Mouse (Mus musculus) hindbrain, embryonic 14.5 days (tissue): ENCODE data around the gene Barx2. TPM values are rescaled to one million over a fixed set of nuclear protein-coding genes. Genes with fewer than 3 reads are reported as not detected.
A peak's percentile ranks its signal among the peaks of the same experiment; 100 is the strongest.
"Not testable (repeated sequence)": the region's sequence is repeated elsewhere in the genome, so short reads cannot be mapped to it uniquely, and the experiment has no call there.

ENCODE experiments used
- ATAC-seq: fragments of 200-750 bp; cut with Nextera tagmentation; 2 replicates; pipeline ENCODE4 v1.8.0; 2017; ENCODE audit warnings: moderate number of reproducible peaks, mild to moderate bottlenecking, moderate TSS enrichment, moderate library complexity; ENCODE audit not compliant: low FRiP score
- DNase-seq: peaks from one replicate; pipeline ENCODE4 v3.0.0-alpha.2; 2015; ENCODE audit warnings: low spot score
- H3K27ac ChIP-seq: fragments of 300-500 bp; sonication (generic); 2 replicates; pipeline ENCODE4 v1.5.1; 2014; ENCODE audit warnings: mild to moderate bottlenecking, moderate library complexity
- H3K27me3 ChIP-seq: fragments of 300-500 bp; sonication (generic); 2 replicates; pipeline ENCODE4 v1.6.1; 2014; ENCODE audit warnings: mild to moderate bottlenecking, low read length, mixed read lengths; ENCODE audit not compliant: control insufficient read depth, insufficient read depth
- H3K36me3 ChIP-seq: fragments of 300-500 bp; sonication (generic); replicated peaks from 2 replicates; pipeline ENCODE4 v1.6.1; 2014; ENCODE audit not compliant: control insufficient read depth, insufficient read depth
- H3K4me1 ChIP-seq: fragments of 300-500 bp; sonication (generic); replicated peaks from 2 replicates; pipeline ENCODE4 v1.6.1; 2014; ENCODE audit warnings: antibody characterized with exemption, low read length, mixed read lengths; ENCODE audit not compliant: control insufficient read depth, insufficient read depth
- H3K4me2 ChIP-seq: fragments of 300-500 bp; sonication (generic); replicated peaks from 2 replicates; pipeline ENCODE4 v1.6.1; 2014; ENCODE audit warnings: mild to moderate bottlenecking, moderate library complexity
- H3K4me3 ChIP-seq: fragments of 300-500 bp; sonication (generic); replicated peaks from 2 replicates; pipeline ENCODE4 v1.5.1; 2014; ENCODE audit warnings: mild to moderate bottlenecking, low read length
- H3K9ac ChIP-seq: fragments of 300-500 bp; sonication (generic); 2 replicates; pipeline ENCODE4 v1.6.1; 2014
- H3K9me3 ChIP-seq: fragments of 300-500 bp; sonication (generic); 2 replicates; pipeline ENCODE4 v1.6.1; 2016; ENCODE audit warnings: low read length; ENCODE audit not compliant: control insufficient read depth
- WGBS: fragments of 180-500 bp; shearing (Covaris S2); extraction: QIAGEN DNeasy Blood & Tissue Kit; methylation state at CpG from one replicate; pipeline ENCODE4 v1.1.7; 2014; 5-methylcytosine and 5-hydroxymethylcytosine counted together
- polyA plus RNA-seq: library from polyadenylated mRNA; unstranded; fragments of >200 nt; fragmentation: Nextera tagmentation; extraction: Ambion mirVana; gene quantifications from 2 replicates; pipeline ENCODE4 v1.2.1, GENCODE M21; 2014

The Barx2 gene
- 0.17 TPM in 1 of 2 replicates, not detected in the other for polyA plus RNA-seq

DNA sequence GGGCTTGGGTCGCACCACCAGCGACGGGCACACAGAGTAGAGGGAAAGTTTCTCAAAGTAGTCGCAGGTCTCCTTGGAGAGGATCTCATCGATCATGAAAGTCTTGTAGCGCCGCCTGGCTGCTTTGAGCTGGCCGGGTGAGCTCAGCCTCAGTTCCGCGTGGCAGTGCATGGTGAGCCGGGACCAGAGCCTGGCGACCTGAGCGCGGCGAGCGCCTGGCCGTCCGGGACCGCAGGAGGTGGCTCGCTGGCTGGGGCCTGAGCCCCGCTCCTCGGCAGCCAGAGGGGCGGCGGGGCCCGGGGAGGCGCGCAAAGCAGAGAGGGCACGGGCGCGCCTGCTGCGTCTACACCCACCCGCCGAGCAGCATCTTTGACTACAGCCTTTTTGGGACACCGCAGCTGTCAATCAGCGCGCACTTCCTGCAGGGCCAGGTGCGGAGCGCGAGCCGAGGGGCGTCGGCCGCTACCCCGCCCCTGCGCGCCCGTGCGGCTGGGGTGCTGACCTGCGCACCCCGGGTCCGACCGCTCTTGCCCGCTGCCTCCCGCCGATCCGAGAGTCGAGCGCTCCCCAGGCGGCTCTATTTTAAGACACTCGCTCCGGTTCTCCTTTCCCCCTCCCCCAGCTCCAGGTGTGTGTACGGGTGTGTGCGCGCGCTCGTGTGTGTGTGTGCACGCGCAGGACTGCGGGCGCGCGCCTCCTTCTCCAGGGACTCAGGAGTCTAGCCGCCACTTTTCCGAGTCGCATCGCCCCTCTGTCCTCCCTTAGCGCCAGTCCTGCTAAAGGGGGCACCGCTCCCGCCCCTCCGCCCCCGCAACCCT lies at the start of gene Barx2:
TSS of gene Barx2 (minus strand) at position 542 of the 818 bp plus-strand sequence.
- H3K27me3 ChIP-seq: peaks cover 94% of the 10 kb centered on the region
- H3K9ac ChIP-seq: peak within 1 kb of the TSS; percentile 50
- H3K27ac ChIP-seq: no peak within 1 kb of the TSS
- H3K4me2 ChIP-seq: peak within 1 kb of the TSS; percentile 100
- peaks cover 15% of the 10 kb centered on the region; the same call in 1 of the 2 replicates for H3K4me1 ChIP-seq
- WGBS: 1% methylated on average over 66 of the region's 81 CpGs
- H3K36me3 ChIP-seq: no peaks in the 10 kb centered on the region
- DNase-seq (peak; percentile 67), ATAC-seq (peak; percentile 80)
- peak within 1 kb of the TSS; percentile 64 for H3K4me3 ChIP-seq
- no peaks in the 10 kb centered on the region for H3K9me3 ChIP-seq

- Histone ChIP-seq H3K4me3 (no peak overlapping the region), H3K36me3 (no peaks in the 10 kb centered on the region), H3K27ac (no peak overlapping the region), H3K4me2 (no peak overlapping the region), H3K9ac (no peak overlapping the region), H3K4me1 (no peaks in the 10 kb centered on the region), H3K27me3 (no peaks in the 10 kb centered on the region), H3K9me3 (no peaks in the 10 kb centered on the region)
- DNase-seq (no peak), ATAC-seq (no peak)
- WGBS: 63% methylated on average over 1 of the region's 1 CpGs
Measured at GRCm38 (mm10) chr9:31962265-31962664, 49.0 kb upstream of the Barx2 start.

DNA sequence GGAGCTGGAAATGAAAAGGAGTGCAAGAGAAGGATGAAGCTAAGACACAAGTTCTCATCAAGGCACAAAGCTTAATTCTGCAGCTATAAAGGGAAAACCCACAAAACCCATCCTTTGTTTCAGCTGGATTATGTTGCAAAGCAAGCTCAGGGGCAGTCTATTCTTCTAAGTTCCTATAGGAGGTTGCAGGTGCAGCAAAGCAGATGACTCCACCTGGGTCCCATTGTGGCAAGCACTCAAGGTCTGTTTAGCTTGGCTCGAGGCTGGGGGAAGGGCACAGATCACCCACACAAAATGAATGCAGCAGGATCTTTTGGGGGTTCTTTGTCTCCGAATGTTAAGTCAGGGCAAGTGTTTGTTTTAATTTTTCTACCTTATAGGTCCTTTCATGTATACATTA lies 47.2 kb upstream of the Barx2 start:
- H3K4me2 ChIP-seq: no peak overlapping the region
- ATAC-seq: no peak
- H3K27me3 ChIP-seq: no peaks in the 10 kb centered on the region
- H3K4me3 ChIP-seq: no peak overlapping the region
- DNase-seq: no peak
- 63% methylated on average over 2 of the region's 2 CpGs for WGBS
- H3K27ac ChIP-seq: no peak overlapping the region
- no peaks in the 10 kb centered on the region for H3K9me3 ChIP-seq
- H3K36me3 ChIP-seq: no peaks in the 10 kb centered on the region
- no peak overlapping the region for H3K9ac ChIP-seq
- H3K4me1 ChIP-seq: no peaks in the 10 kb centered on the region

- Histone ChIP-seq H3K4me2 (no peak overlapping the region), H3K9me3 (no peaks in the 10 kb centered on the region), H3K4me3 (no peak overlapping the region), H3K9ac (no peak overlapping the region), H3K27me3 (no peaks in the 10 kb centered on the region), H3K36me3 (no peaks in the 10 kb centered on the region), H3K4me1 (no peaks in the 10 kb centered on the region), H3K27ac (no peak overlapping the region)
- DNase-seq: no peak
- no peak for ATAC-seq
Measured at GRCm38 (mm10) chr9:31958120-31958519, 44.9 kb upstream of the Barx2 start.

DNA sequence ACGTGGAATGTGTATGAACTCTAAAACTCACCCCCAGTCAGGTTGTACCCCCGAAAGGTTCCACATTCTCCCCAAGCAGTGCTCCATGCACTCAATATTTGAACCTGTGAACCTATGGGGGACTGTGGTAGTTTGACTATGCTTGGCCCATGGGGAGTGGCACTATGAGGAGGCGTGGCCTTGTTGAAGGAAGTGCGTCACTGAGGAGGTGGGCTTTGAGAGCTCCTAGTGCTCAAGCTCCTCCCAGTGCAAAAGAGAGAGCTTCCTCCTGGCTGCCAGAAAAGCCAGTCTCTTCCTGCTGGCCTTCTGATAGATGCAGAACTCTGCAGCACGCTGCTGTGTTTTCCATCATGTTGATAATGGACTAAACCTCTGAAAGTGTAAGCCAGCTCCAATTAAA lies 37.2 kb upstream of the Barx2 start:
- H3K27me3 ChIP-seq: no peaks in the 10 kb centered on the region
- H3K4me3 ChIP-seq: no peak overlapping the region
- ATAC-seq (no peak), DNase-seq (no peak)
- H3K9ac ChIP-seq: no peak overlapping the region
- H3K9me3 ChIP-seq: no peaks in the 10 kb centered on the region
- no peaks in the 10 kb centered on the region for H3K36me3 ChIP-seq
- no peak overlapping the region for H3K4me2 ChIP-seq
- no peak overlapping the region for H3K27ac ChIP-seq
- WGBS: 96% methylated on average over 5 of the region's 5 CpGs
- no peaks in the 10 kb centered on the region for H3K4me1 ChIP-seq

DNA sequence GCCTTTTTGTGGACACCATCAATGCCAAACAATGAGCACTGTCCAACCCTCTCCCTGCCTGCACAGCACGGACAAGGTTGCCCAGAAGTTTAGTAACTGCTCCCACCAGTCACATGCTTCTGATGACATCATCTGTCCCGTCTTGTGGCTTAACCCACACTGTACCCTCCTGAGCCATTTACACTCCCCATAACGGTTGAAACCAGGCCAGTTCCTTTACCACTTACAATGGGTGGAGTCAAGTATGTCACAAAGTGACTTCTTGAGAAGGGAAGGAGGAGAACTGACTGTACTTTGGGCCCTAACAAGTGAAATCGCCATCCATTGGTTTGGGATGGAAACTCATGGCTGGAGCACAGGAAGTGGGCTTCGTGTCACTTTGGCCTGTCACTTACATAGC lies 35.8 kb upstream of the Barx2 start:
- no peak overlapping the region for H3K4me3 ChIP-seq
- no peak overlapping the region for H3K9ac ChIP-seq
- H3K4me2 ChIP-seq: no peak overlapping the region
- H3K4me1 ChIP-seq: no peaks in the 10 kb centered on the region
- ATAC-seq: no peak
- no peaks in the 10 kb centered on the region for H3K36me3 ChIP-seq
- DNase-seq: no peak
- H3K27me3 ChIP-seq: no peaks in the 10 kb centered on the region
- no peak overlapping the region for H3K27ac ChIP-seq
- WGBS: 92% methylated on average over 5 of the region's 5 CpGs
- no peaks in the 10 kb centered on the region for H3K9me3 ChIP-seq

GRCm38 (mm10) chr9:31947051-31947450 lies 33.8 kb upstream of the Barx2 start:
- ATAC-seq (no peak), DNase-seq (no peak)
- Histone ChIP-seq H3K27ac (no peak overlapping the region), H3K4me3 (no peak overlapping the region), H3K4me2 (no peak overlapping the region), H3K27me3 (no peaks in the 10 kb centered on the region), H3K4me1 (no peaks in the 10 kb centered on the region), H3K36me3 (no peaks in the 10 kb centered on the region), H3K9ac (no peak overlapping the region), H3K9me3 (no peaks in the 10 kb centered on the region)
- WGBS: 83% methylated on average over 10 of the region's 10 CpGs

DNA sequence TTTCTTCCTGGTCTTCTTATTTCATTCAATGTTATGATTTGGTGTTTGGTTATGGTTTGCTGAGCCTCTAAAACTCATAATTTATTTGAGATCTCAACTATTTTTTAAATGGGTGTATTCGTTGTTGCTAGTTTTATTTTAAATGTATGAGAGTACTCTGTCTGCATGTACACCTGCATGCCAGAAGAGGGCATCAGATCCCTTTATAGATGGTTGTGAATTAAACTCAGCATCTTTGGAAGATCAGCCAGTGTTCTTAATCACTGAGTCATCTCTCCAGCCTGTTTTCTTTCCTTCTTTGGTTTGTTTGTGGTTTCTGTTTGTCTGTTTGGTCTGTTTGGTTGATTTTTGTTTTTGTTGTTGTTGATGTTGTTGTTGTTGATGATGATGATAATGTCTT lies 29.1 kb upstream of the Barx2 start:
- no peaks in the 10 kb centered on the region for H3K4me1 ChIP-seq
- no peak for DNase-seq

GRCm38 (mm10) chr9:31936486-31936885 lies 23.2 kb upstream of the Barx2 start:
- not testable (repeated sequence) for H3K4me3 ChIP-seq, H3K27ac ChIP-seq, H3K4me2 ChIP-seq, H3K4me1 ChIP-seq, H3K9me3 ChIP-seq, ATAC-seq, H3K27me3 ChIP-seq, H3K36me3 ChIP-seq, DNase-seq, H3K9ac ChIP-seq
- WGBS: 98% methylated on average over 12 of the region's 16 CpGs

More for the DNA sequence above, 29.1 kb upstream of the Barx2 start:
- ATAC-seq: no peak
- Histone ChIP-seq H3K4me3 (no peak overlapping the region), H3K4me2 (no peak overlapping the region), H3K27me3 (no peaks in the 10 kb centered on the region), H3K27ac (no peak overlapping the region), H3K9ac (no peak overlapping the region), H3K36me3 (no peaks in the 10 kb centered on the region), H3K9me3 (no peaks in the 10 kb centered on the region)
- 51% methylated on average over 1 of the region's 1 CpGs for WGBS
